Mouse (Mus musculus) liver, embryonic 14.5 days (tissue): ENCODE results near the gene B3gnt2.

Source experiments
- CTCF ChIP-seq: IDR thresholded peaks from 2 replicates; pipeline ENCODE4 v1.5.1; 2016; ENCODE audit warnings: antibody characterized with exemption, low read depth, control low read depth
- EP300 ChIP-seq: IDR thresholded peaks from 2 replicates; pipeline ENCODE4 v1.6.1; 2016; ENCODE audit warnings: antibody characterized with exemption, low read depth

DNA sequence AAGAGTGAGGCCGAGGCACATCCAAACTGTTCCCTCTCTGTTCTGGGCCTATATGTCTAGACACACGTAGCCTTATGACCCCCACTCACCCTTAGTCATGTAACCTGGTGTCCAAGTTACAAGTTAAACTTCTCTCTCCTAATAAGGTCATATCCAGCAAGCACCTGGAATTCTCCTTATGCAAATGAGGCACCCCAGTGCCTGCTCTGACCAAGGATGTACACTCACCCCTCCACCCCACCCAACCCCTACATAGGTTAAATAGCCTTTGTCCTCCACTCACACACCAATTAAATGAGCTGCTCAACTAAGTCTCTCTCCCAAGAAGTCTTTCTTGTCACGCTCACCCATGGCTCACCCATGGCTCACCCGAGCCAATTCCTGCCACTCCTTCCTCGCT lies 69.0 kb downstream of the B3gnt2 start:
- TF ChIP-seq CTCF (no peak), EP300 (no peak)
